Mouse (Mus musculus) cortical plate, adult 2 months (tissue): ENCODE results near the gene Fbxl17.

ENCODE experiments used
- CTCF ChIP-seq: fragments of 200-500 bp; IDR thresholded peaks from 2 replicates; pipeline ENCODE4 v1.5.1; 2011; ENCODE audit warnings: mild to moderate bottlenecking, control low read depth, low read length; ENCODE audit not compliant: insufficient read depth; ENCODE audit errors: extremely low read depth
- POLR2A ChIP-seq: fragments of 200-500 bp; IDR thresholded peaks from 2 replicates; pipeline ENCODE4 v1.6.1; 2011; ENCODE audit warnings: mild to moderate bottlenecking, low read length, control low read depth; ENCODE audit not compliant: insufficient read depth; ENCODE audit errors: extremely low read depth

GRCm38 (mm10) chr17:63092774-63093173 is 407.0 kb downstream of the Fbxl17 start:
- TF ChIP-seq CTCF (no peak), POLR2A (no peak)
